Mouse (Mus musculus): Measurements from ENCODE around the gene Apcs. TPM values are rescaled to one million over a fixed set of nuclear protein-coding genes. Genes with fewer than 3 reads are reported as not detected.
A peak's percentile ranks its signal among the peaks of the same experiment; 100 is the strongest.

The Apcs gene
- total and polyA plus RNA-seq, 2 experiments from 2014 or later: not detected

GRCm38 (mm10) chr1:172875265-172875664 is 19.6 kb downstream of the Apcs start:
- no peak for ATAC-seq
- Histone ChIP-seq H3K9me3 (ENCODE audit: low read length) (no peaks in the 10 kb centered on the region), H3K27ac (ENCODE audit: low read depth, low read length) (no peak overlapping the region), H3K9ac (no peak overlapping the region), H3K36me3 (ENCODE audit: insufficient read depth) (no peaks in the 10 kb centered on the region), H3K4me1 (ENCODE audit: insufficient read depth) (no peaks in the 10 kb centered on the region), H3K4me2 (ENCODE audit: low read depth) (no peak overlapping the region), H3K4me3 (ENCODE audit: low read depth, low read length) (no peak overlapping the region), H3K27me3 (ENCODE audit: insufficient read depth, low read length) (no peaks in the 10 kb centered on the region)
- TF ChIP-seq CTCF (IDR thresholded peaks at IDR 0.05; ENCODE audit: low read depth): no peak
- DNase-seq: no peak
- WGBS: 93% methylated on average over 4 of the region's 4 CpGs

GRCm38 (mm10) chr1:172848171-172848570 is 46.7 kb downstream of the Apcs start:
- Histone ChIP-seq H3K36me3 (ENCODE audit: insufficient read depth) (no peaks in the 10 kb centered on the region), H3K27me3 (ENCODE audit: insufficient read depth, low read length) (no peaks in the 10 kb centered on the region), H3K9ac (no peak overlapping the region), H3K4me3 (ENCODE audit: low read depth, low read length) (no peak overlapping the region), H3K27ac (ENCODE audit: low read depth, low read length) (no peak overlapping the region), H3K4me2 (ENCODE audit: low read depth) (no peak overlapping the region), H3K4me1 (ENCODE audit: insufficient read depth) (no peaks in the 10 kb centered on the region), H3K9me3 (ENCODE audit: low read length) (no peaks in the 10 kb centered on the region)
- WGBS: 88% methylated on average over 2 of the region's 2 CpGs
- DNase-seq (no peak), ATAC-seq (no peak)
- TF ChIP-seq CTCF (IDR thresholded peaks at IDR 0.05; ENCODE audit: low read depth): no peak

- ATAC-seq (no peak), DNase-seq (peak; percentile 4)
- Histone ChIP-seq H3K9me3 (ENCODE audit: low read length) (no peaks in the 10 kb centered on the region), H3K4me1 (ENCODE audit: insufficient read depth) (no peaks in the 10 kb centered on the region), H3K4me2 (ENCODE audit: low read depth) (no peak overlapping the region), H3K9ac (no peak overlapping the region), H3K4me3 (ENCODE audit: low read depth, low read length) (no peak overlapping the region), H3K36me3 (ENCODE audit: insufficient read depth) (no peaks in the 10 kb centered on the region), H3K27me3 (ENCODE audit: insufficient read depth, low read length) (no peaks in the 10 kb centered on the region), H3K27ac (ENCODE audit: low read depth, low read length) (no peak overlapping the region)
- no peak for TF ChIP-seq CTCF (IDR thresholded peaks at IDR 0.05; ENCODE audit: low read depth)
- WGBS: 48% methylated on average over 2 of the region's 2 CpGs
Observed at GRCm38 (mm10) chr1:172847044-172847761, 47.6 kb downstream of the Apcs start.

Other genes with a start within 250 kb of the Apcs start
- 0.19 TPM in 1 of 2 replicates, not detected in the other for gene Crp, start 197.0 kb downstream of the Apcs start, total RNA-seq (2014; rRNA removed)
- gene Crp, start 197.0 kb downstream of the Apcs start, polyA plus RNA-seq (2015; fragmentation: Nextera tagmentation; extraction: Ambion mirVana): not detected in 2 replicates
- gene Olfr16, start 55.4 kb upstream of the Apcs start, total RNA-seq (2014; rRNA removed): not detected in 2 replicates
- gene Olfr16, start 55.4 kb upstream of the Apcs start, polyA plus RNA-seq (2015; fragmentation: Nextera tagmentation; extraction: Ambion mirVana): not detected in 2 replicates
- not detected in 2 replicates for gene Olfr1408, start 242.3 kb upstream of the Apcs start, total RNA-seq (2014; rRNA removed)
- not detected in 2 replicates for gene Olfr1408, start 242.3 kb upstream of the Apcs start, polyA plus RNA-seq (2015; fragmentation: Nextera tagmentation; extraction: Ambion mirVana)